Mouse (Mus musculus): ENCODE measurements at regions not wholly inside any gene's neighbourhood (a gene's known extent, or its start where the extent isn't known, plus 50 kb on each side); places are given as distances from the start of the nearest gene placed in this dataset.

DNA sequence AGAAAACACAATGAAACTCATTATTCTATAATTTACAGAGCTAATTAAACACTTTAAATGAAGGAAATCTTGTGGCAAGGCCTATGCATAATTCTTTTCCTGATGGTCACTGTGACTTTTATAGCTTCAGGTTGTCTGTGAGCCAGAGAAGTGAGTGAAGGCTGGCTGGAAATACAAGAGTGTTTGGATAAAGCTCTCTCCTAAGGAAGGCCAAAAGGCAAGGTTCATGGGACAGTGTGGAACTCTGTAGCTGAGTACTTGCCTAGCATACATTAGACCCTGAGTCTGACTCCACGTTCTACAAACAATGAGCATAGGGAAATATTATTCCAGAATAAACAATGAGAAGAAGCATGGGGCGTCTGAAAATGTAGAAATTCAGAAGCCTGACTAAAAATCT lies 159.9 kb upstream of the Trp63 start:
- peaks cover 3% of the 10 kb centered on the region; the same call in 1 of the 2 replicates for H3K4me1 ChIP-seq (ENCODE audit: control insufficient read depth, insufficient read depth, low read length)
- H3K4me3 ChIP-seq (ENCODE audit: insufficient read depth, low read length), result no peak overlapping the region
- H3K27ac ChIP-seq (ENCODE audit: insufficient read depth, low read length), result no peak overlapping the region
- TF ChIP-seq POLR2A (IDR thresholded peaks at IDR 0.05; ENCODE audit: low read depth, low read length), result no peak
- TF ChIP-seq CTCF (IDR thresholded peaks at IDR 0.05; ENCODE audit: borderline replicate concordance, insufficient read depth, low read length), result no peak

DNA sequence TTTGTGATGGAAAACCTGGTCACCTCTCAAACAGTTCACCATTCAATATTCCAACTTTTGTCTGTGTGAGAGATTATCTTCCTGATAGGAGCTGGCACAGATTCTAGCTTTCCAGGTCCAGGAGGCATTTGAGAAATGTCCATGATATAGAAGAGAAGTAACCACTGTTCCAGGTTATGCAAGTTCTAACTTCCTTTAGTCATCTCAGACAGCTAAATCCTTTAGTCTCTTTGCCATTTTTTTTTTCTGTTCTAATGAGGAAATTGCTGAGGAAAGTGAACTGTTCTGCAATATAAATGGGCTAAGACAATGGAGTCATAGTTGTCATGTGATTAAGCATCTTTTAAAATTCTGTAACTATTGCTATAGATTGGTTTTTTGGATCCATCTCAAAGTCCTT lies 155.7 kb upstream of the Trp63 start:
- Histone ChIP-seq H3K4me3 (ENCODE audit: insufficient read depth, low read length) (no peak overlapping the region), H3K27ac (ENCODE audit: insufficient read depth, low read length) (no peak overlapping the region), H3K4me1 (ENCODE audit: control insufficient read depth, insufficient read depth, low read length) (peaks cover 9% of the 10 kb centered on the region)
- TF ChIP-seq CTCF (IDR thresholded peaks at IDR 0.05; ENCODE audit: borderline replicate concordance, insufficient read depth, low read length) (no peak), POLR2A (IDR thresholded peaks at IDR 0.05; ENCODE audit: low read depth, low read length) (no peak)

DNA sequence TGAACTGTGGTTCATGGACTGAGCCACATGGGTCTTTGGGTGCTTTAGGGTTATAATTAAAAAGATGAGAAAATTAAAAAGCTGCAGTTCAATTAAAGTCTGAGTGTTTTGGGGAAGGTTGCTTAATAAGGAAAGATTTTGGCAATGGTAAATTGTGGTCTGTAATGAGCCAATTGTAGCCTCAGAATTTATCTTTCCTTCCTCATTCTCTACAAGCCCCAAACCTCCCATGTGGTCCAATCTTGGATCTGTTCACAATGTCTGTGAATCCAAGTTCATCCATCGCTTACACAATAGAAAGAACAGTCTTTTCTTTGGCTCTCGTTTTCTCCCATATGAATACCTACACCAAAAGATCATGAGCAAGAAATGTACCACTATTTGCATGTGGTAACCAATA lies 155.2 kb upstream of the Trp63 start:
- Histone ChIP-seq H3K4me3 (ENCODE audit: insufficient read depth, low read length) (no peak overlapping the region), H3K4me1 (ENCODE audit: control insufficient read depth, insufficient read depth, low read length) (peaks cover 9% of the 10 kb centered on the region), H3K27ac (ENCODE audit: insufficient read depth, low read length) (no peak overlapping the region)
- TF ChIP-seq POLR2A (IDR thresholded peaks at IDR 0.05; ENCODE audit: low read depth, low read length) (no peak), CTCF (IDR thresholded peaks at IDR 0.05; ENCODE audit: borderline replicate concordance, insufficient read depth, low read length) (no peak)

DNA sequence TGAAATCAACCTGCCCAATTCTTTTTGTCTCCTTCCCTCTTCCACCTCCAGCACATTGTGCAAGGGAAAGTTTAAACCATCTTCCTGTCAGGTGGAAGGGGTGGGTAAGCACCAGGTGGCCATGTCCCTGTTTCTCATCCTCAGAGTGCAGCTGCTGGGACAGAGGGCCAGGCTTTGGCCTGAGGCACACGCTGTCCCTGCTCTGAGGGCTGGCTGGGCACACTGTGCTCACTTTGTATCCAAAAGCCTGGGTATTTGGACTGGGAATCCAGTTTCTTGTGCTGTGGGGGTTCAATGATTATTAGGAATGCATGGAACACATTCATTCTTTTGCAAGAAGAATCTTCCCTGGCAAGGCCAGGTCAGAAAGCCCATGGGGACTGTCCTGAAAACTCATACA lies 153.9 kb upstream of the Trp63 start:
- no peak overlapping the region for H3K4me3 ChIP-seq (ENCODE audit: insufficient read depth, low read length)
- peaks cover 6% of the 10 kb centered on the region for H3K4me1 ChIP-seq (ENCODE audit: control insufficient read depth, insufficient read depth, low read length)
- H3K27ac ChIP-seq (ENCODE audit: insufficient read depth, low read length), result no peak overlapping the region
- TF ChIP-seq CTCF (IDR thresholded peaks at IDR 0.05; ENCODE audit: borderline replicate concordance, insufficient read depth, low read length), result no peak
- TF ChIP-seq POLR2A (IDR thresholded peaks at IDR 0.05; ENCODE audit: low read depth, low read length), result no peak

DNA sequence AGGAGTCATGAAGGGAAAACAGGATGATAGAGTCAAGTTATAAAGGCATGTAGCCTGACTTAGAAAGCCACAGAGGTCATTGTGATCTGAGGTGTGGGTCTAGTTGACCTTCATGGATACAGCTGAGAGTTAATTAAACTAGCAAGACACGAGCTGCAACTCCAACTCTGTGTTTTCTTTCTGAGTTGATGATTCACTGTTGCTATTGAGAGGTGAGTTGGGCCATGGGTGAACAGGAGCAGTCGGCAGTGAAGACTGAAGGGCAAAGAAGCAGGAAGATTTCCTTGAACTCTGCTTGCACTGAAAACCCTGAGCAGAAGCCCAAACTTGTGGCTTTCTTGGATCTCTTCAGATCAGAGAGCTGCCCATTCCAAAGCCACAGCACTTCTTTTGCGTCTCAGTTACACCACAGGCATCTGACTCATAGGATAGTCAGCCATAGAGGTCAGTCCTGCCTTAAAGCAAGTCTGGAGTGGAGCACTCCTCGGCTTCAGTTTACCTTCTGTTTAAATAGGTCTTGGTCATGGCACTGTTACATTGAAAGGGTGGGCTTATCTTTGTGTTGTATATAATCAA lies 151.7 kb upstream of the Trp63 start:
- TF ChIP-seq POLR2A (IDR thresholded peaks at IDR 0.05; ENCODE audit: low read depth, low read length), result no peak
- TF ChIP-seq CTCF (IDR thresholded peaks at IDR 0.05; ENCODE audit: borderline replicate concordance, insufficient read depth, low read length), result no peak
- peak overlapping the region; percentile 76 for H3K27ac ChIP-seq (ENCODE audit: insufficient read depth, low read length)
- no peak overlapping the region for H3K4me3 ChIP-seq (ENCODE audit: insufficient read depth, low read length)
- H3K4me1 ChIP-seq (ENCODE audit: control insufficient read depth, insufficient read depth, low read length), result peaks cover 6% of the 10 kb centered on the region

DNA sequence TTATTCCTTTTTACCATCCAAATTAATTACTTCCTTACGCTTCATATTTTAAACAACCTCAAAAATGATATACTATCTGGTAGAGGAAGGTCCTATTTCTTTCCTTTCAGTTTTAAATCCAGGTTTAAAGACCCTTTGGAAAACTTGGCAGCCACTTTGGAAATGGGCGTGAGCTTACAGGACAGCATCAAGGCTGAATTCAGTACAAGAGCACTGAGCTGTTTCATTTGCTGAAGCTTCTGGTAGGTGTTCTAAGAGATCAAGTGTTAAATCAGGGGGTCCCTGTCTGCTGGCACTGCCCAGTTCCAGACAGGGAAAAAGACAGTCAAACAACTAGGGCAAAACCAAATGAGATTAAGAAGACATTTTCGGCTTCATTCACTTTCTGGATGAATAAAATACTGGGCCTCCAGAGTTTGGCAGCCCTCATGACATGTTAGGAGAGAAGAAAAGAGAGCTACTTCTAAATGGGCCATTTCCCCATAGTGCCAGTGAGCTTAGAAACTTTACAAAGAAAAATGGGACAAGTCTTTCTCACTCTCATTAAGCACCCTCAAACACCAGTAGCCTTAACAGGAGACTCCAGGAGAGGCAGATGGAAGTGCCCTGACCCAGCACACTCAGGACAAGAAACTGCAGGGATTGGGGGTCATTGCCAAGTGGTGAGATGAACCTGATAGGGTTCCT lies 150.9 kb upstream of the Trp63 start:
- peaks cover 6% of the 10 kb centered on the region for H3K4me1 ChIP-seq (ENCODE audit: control insufficient read depth, insufficient read depth, low read length)
- peak overlapping the region; percentile 43 for H3K27ac ChIP-seq (ENCODE audit: insufficient read depth, low read length)
- TF ChIP-seq POLR2A (IDR thresholded peaks at IDR 0.05; ENCODE audit: low read depth, low read length) (no peak), CTCF (IDR thresholded peaks at IDR 0.05; ENCODE audit: borderline replicate concordance, insufficient read depth, low read length) (no peak)
- H3K4me3 ChIP-seq (ENCODE audit: insufficient read depth, low read length), result no peak overlapping the region

DNA sequence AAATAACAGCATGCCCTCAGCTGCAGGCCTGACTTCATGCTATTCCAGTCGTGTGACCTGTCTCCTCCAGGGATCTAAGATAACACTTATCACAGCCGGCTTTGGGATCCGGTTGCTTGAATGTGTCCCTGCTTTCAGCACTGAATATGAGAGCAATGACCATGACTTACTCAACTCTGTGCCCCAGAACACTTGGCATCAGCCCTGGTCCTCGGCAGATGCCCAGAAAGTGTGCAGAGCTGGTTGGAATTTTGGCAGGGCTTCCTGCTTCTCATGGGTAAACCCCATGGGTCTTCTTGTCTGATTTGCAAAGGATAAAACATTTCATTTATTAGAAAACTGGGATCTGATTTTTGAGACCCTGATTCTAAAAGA lies 150.4 kb upstream of the Trp63 start:
- Histone ChIP-seq H3K4me1 (ENCODE audit: control insufficient read depth, insufficient read depth, low read length) (peaks cover 6% of the 10 kb centered on the region), H3K27ac (ENCODE audit: insufficient read depth, low read length) (no peak overlapping the region), H3K4me3 (ENCODE audit: insufficient read depth, low read length) (no peak overlapping the region)
- no peak for TF ChIP-seq POLR2A (IDR thresholded peaks at IDR 0.05; ENCODE audit: low read depth, low read length)
- TF ChIP-seq CTCF (IDR thresholded peaks at IDR 0.05; ENCODE audit: borderline replicate concordance, insufficient read depth, low read length), result no peak

DNA sequence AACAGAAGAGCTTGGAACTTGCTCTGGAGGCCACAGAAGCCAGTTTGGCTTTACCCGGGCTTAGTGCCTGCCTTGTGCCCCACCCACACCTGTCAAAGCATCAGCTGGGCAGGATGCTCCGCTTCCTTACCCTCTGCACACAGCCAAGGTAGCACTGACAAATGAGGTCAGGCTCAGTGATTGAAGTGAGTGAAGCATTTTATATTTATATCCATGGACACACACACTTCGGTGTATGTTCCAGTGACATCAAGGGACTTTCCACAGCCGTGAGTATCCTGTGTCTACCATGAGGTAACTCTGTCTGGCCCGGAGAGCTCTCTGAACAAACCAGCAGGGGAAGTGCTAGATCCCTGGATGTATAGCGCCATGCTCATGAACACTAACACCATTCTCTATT lies 147.0 kb upstream of the Trp63 start:
- Histone ChIP-seq H3K27ac (ENCODE audit: insufficient read depth, low read length) (no peak overlapping the region), H3K4me1 (ENCODE audit: control insufficient read depth, insufficient read depth, low read length) (peaks cover 6% of the 10 kb centered on the region), H3K4me3 (ENCODE audit: insufficient read depth, low read length) (no peak overlapping the region)
- TF ChIP-seq CTCF (IDR thresholded peaks at IDR 0.05; ENCODE audit: borderline replicate concordance, insufficient read depth, low read length) (no peak), POLR2A (IDR thresholded peaks at IDR 0.05; ENCODE audit: low read depth, low read length) (no peak)

DNA sequence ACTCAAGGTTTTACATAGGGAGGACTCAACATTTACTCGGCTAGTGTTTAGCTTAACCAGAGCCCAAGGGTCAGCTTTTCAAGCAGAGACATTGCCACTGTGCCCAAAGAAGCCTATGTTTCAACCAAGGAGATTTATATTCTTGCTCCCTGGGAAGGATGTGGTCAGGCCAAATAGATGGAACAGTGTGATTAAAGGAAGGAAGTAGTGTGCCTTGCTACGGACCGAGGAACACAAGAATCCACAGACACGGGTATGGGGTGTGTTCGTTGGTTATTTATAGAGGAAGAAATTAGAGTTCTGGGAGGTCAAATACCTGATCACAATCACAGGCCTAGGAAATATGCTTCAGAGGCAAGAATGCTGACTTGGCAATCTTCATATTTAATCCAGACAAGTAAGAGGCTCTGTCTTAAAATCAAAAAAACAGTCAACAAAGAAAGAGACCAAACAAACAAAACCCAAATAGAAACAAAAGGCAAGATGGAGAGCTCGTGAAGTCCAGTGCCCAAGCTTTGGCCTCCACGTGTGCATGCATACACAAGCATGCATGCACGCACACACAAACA lies 133.9 kb upstream of the Trp63 start:
- H3K4me1 ChIP-seq (ENCODE audit: control insufficient read depth, insufficient read depth, low read length), result no peaks in the 10 kb centered on the region
- no peak overlapping the region for H3K4me3 ChIP-seq (ENCODE audit: insufficient read depth, low read length)
- H3K27ac ChIP-seq (ENCODE audit: insufficient read depth, low read length), result no peak overlapping the region
- TF ChIP-seq POLR2A (IDR thresholded peaks at IDR 0.05; ENCODE audit: low read depth, low read length) (no peak), CTCF (IDR thresholded peaks at IDR 0.05; ENCODE audit: borderline replicate concordance, insufficient read depth, low read length) (no peak)

DNA sequence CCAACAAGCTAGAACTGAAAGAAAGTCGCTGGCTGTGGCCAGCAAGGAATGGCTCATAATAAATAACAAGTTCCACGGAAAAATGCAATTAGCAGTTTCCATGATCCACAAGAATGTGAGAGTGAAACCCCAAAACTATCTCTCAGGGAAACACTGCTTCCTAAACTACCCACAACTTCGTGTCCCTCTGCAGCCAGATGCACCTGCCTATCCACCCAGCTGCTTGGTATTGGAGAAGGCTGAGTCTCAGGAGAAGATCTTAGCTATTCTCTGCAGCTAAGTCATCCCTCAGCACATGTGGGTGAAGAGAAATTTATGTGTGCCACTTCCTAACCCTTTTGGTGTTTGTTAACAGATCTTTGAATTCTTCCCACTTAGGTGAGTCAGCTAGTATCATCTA lies 126.4 kb upstream of the Trp63 start:
- no peak overlapping the region for H3K4me3 ChIP-seq (ENCODE audit: insufficient read depth, low read length)
- TF ChIP-seq POLR2A (IDR thresholded peaks at IDR 0.05; ENCODE audit: low read depth, low read length) (no peak), CTCF (IDR thresholded peaks at IDR 0.05; ENCODE audit: borderline replicate concordance, insufficient read depth, low read length) (no peak)
- no peaks in the 10 kb centered on the region for H3K4me1 ChIP-seq (ENCODE audit: control insufficient read depth, insufficient read depth, low read length)
- no peak overlapping the region for H3K27ac ChIP-seq (ENCODE audit: insufficient read depth, low read length)
